12 mouse cellular contexts compared by ENCODE assay signal in genomic region chr11:76497769-76498152, GRCm38 (mm10).
A peak's percentile ranks its signal among the peaks of the same experiment; 100 is the strongest.
DNase-seq lines count a peak whose midpoint lies in the region; ATAC-seq and TF ChIP-seq lines count a peak whose summit lies in the region.
"Had no signal": no experiment of that assay in that cellular context is flagged by ENCODE, and none has a peak within 500 bp of the region (broad histone marks: within the 10 kb centered on the region; RNA-seq: fewer than 3 reads in every experiment).

No protein-coding gene starts in this region.

- peak overlapping the region; percentile 33; the same call in 1 of the 2 replicates for H3K9ac ChIP-seq in heart, embryonic 13.5 days
- peak overlapping the region; percentile 43; the same call in 1 of the 2 replicates for H3K9ac ChIP-seq in stomach, embryonic 16.5 days (ENCODE audit: low read length)
- H3K9ac ChIP-seq: liver, embryonic 14.5 days; neural tube, embryonic 13.5 days had no signal

- peaks cover 16% of the 10 kb centered on the region; the same call in 1 of the 2 replicates for H3K4me1 ChIP-seq in spleen, adult 2 months (ENCODE audit: control insufficient read depth, insufficient read depth, insufficient read length)
- H3K4me1 ChIP-seq in brown adipose tissue, adult 24 weeks (ENCODE audit: control insufficient read depth, insufficient read depth, insufficient read length, low read length) = peaks cover 30% of the 10 kb centered on the region
- H3K4me1 ChIP-seq in heart, embryonic 13.5 days = peaks cover 66% of the 10 kb centered on the region
- H3K4me1 ChIP-seq in stomach, embryonic 16.5 days (ENCODE audit: control insufficient read depth, insufficient read depth, low read length) = peaks cover 33% of the 10 kb centered on the region
- peaks cover 38% of the 10 kb centered on the region for H3K4me1 ChIP-seq in midbrain, embryonic 10.5 days

- H3K9me3 ChIP-seq in heart, embryonic 13.5 days = no peaks in the 10 kb centered on the region
- H3K9me3 ChIP-seq in stomach, embryonic 16.5 days (replicated peaks; ENCODE audit: control insufficient read depth, low read length) = no peaks in the 10 kb centered on the region
- H3K9me3 ChIP-seq in midbrain, embryonic 10.5 days (replicated peaks) = no peaks in the 10 kb centered on the region
- H3K9me3 ChIP-seq: neural tube, embryonic 13.5 days had no signal

- no peak for ATAC-seq in heart, embryonic 13.5 days (ENCODE audit: extremely low read depth, insufficient number of reproducible peaks, low FRiP score, low TSS enrichment)
- ATAC-seq in stomach, embryonic 16.5 days (ENCODE audit: insufficient read depth, low FRiP score) = no peak

- H3K36me3 ChIP-seq in spleen, adult 2 months (ENCODE audit: control insufficient read depth, insufficient read depth, low read length) = no peaks in the 10 kb centered on the region
- no peaks in the 10 kb centered on the region for H3K36me3 ChIP-seq in heart, embryonic 13.5 days
- no peaks in the 10 kb centered on the region for H3K36me3 ChIP-seq in stomach, embryonic 16.5 days (ENCODE audit: control insufficient read depth, insufficient read depth, low read length)
- peaks cover 8% of the 10 kb centered on the region for H3K36me3 ChIP-seq in midbrain, embryonic 10.5 days
- H3K36me3 ChIP-seq: neural tube, embryonic 13.5 days had no signal

- H3K27me3 ChIP-seq in spleen, adult 2 months (ENCODE audit: control insufficient read depth, insufficient read depth, low read length) = no peaks in the 10 kb centered on the region
- H3K27me3 ChIP-seq in heart, embryonic 13.5 days (replicated peaks) = no peaks in the 10 kb centered on the region
- H3K27me3 ChIP-seq in stomach, embryonic 16.5 days (ENCODE audit: control insufficient read depth, insufficient read depth, low read length) = no peaks in the 10 kb centered on the region
- peaks cover 20% of the 10 kb centered on the region for H3K27me3 ChIP-seq in midbrain, embryonic 10.5 days (ENCODE audit: low read depth, poor library complexity, severe bottlenecking)
- H3K27me3 ChIP-seq: neural tube, embryonic 13.5 days had no signal

- no peak for TF ChIP-seq CTCF in spleen, adult 2 months (IDR thresholded peaks at IDR 0.05; ENCODE audit: extremely low read depth, insufficient read depth, insufficient read length, insufficient replicate concordance)

- 40% methylated on average over 4 of the region's 4 CpGs for WGBS in spleen, adult 2 months
- 66% methylated on average over 4 of the region's 4 CpGs for WGBS in heart, embryonic 13.5 days
- WGBS in stomach, embryonic 16.5 days = 76% methylated on average over 4 of the region's 4 CpGs
- WGBS in midbrain, embryonic 10.5 days = 86% methylated on average over 4 of the region's 4 CpGs

- no peak overlapping the region for H3K4me2 ChIP-seq in heart, embryonic 13.5 days
- no peak overlapping the region for H3K4me2 ChIP-seq in stomach, embryonic 16.5 days (ENCODE audit: low read depth, low read length)
- H3K4me2 ChIP-seq: neural tube, embryonic 13.5 days had no signal

- peak overlapping the region; percentile 25; the same call in 1 of the 2 replicates for H3K27ac ChIP-seq in spleen, adult 2 months (ENCODE audit: insufficient read depth, low read length)
- peak overlapping the region; percentile 79 for H3K27ac ChIP-seq in brown adipose tissue, adult 24 weeks (replicated peaks; ENCODE audit: low read depth, low read length)
- peak overlapping the region; percentile 43 for H3K27ac ChIP-seq in heart, embryonic 13.5 days (replicated peaks)
- H3K27ac ChIP-seq in stomach, embryonic 16.5 days (ENCODE audit: low read length) = no peak overlapping the region
- H3K27ac ChIP-seq in midbrain, embryonic 10.5 days (replicated peaks) = no peak overlapping the region
- H3K27ac ChIP-seq: liver, embryonic 14.5 days; neural tube, embryonic 13.5 days had no signal

- TF ChIP-seq POLR2A in spleen, adult 2 months (IDR thresholded peaks at IDR 0.05; ENCODE audit: low read depth, low read length) = no peak

- no peak for DNase-seq in spleen, adult 2 months (ENCODE audit: low read depth in 1 of 2, low spot score in 2 of 2)
- DNase-seq in spleen, postnatal 14 days (ENCODE audit: low spot score in 2 of 2) = no peak
- DNase-seq in midbrain, embryonic 10.5 days (ENCODE audit: low spot score) = no peak
- no peak for DNase-seq in neural tube, embryonic 10.5 days (ENCODE audit: extremely low spot score, low spot score)
- DNase-seq: cerebellum, adult 9-11 months; kidney, adult 11 months; right cerebral cortex, postnatal 14 days had no signal

- no peak overlapping the region for H3K4me3 ChIP-seq in spleen, adult 2 months (ENCODE audit: extremely low read depth, insufficient read depth, insufficient read length)
- no peak overlapping the region for H3K4me3 ChIP-seq in brown adipose tissue, adult 24 weeks (ENCODE audit: insufficient read depth, low read depth, low read length)
- H3K4me3 ChIP-seq in heart, embryonic 13.5 days = no peak overlapping the region
- no peak overlapping the region for H3K4me3 ChIP-seq in stomach, embryonic 16.5 days (replicated peaks; ENCODE audit: low read length)
- H3K4me3 ChIP-seq in midbrain, embryonic 10.5 days = no peak overlapping the region
- H3K4me3 ChIP-seq: neural tube, embryonic 13.5 days had no signal

Comparison
In these comparisons a context has a peak if more than half of its experiments do, and no peak if none do; other contexts are left out.
1. H3K27ac ChIP-seq: peak in spleen, adult 2 months (single experiment), brown adipose tissue, adult 24 weeks (single experiment) and heart, embryonic 13.5 days (single experiment); none in stomach, embryonic 16.5 days (single experiment) and midbrain, embryonic 10.5 days (single experiment).